Mouse (Mus musculus) cortical plate, adult 2 months (tissue): ENCODE results near the gene Epha4.

Source experiments
- CTCF ChIP-seq: fragments of 200-500 bp; IDR thresholded peaks from 2 replicates; pipeline ENCODE4 v1.5.1; 2011; ENCODE audit warnings: mild to moderate bottlenecking, control low read depth, low read length; ENCODE audit not compliant: insufficient read depth; ENCODE audit errors: extremely low read depth
- POLR2A ChIP-seq: fragments of 200-500 bp; IDR thresholded peaks from 2 replicates; pipeline ENCODE4 v1.6.1; 2011; ENCODE audit warnings: mild to moderate bottlenecking, low read length, control low read depth; ENCODE audit not compliant: insufficient read depth; ENCODE audit errors: extremely low read depth

DNA sequence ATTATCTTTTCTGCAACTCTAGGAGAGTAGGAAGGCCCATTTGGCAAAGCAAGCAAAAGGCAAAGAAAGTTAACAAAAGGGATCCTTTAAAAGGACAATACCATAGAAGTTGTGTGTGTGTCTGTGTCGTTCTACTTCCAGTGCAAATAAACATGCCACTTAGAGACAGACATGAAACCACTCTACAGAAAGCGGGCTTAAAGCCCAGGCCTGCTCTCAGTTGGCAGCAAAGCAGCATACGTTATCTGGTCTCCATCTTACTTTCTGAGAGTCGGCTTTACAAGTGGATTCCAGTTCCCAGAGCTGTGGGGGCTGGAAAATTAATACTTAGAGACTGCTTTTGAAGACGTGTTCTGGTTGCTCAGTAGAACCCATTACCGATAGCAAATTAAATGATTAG, 87.9 kb downstream of the Epha4 start:
- TF ChIP-seq CTCF, result no peak
- TF ChIP-seq POLR2A, result no peak
